Mouse (Mus musculus): ENCODE data around the gene Slfn14.

DNA sequence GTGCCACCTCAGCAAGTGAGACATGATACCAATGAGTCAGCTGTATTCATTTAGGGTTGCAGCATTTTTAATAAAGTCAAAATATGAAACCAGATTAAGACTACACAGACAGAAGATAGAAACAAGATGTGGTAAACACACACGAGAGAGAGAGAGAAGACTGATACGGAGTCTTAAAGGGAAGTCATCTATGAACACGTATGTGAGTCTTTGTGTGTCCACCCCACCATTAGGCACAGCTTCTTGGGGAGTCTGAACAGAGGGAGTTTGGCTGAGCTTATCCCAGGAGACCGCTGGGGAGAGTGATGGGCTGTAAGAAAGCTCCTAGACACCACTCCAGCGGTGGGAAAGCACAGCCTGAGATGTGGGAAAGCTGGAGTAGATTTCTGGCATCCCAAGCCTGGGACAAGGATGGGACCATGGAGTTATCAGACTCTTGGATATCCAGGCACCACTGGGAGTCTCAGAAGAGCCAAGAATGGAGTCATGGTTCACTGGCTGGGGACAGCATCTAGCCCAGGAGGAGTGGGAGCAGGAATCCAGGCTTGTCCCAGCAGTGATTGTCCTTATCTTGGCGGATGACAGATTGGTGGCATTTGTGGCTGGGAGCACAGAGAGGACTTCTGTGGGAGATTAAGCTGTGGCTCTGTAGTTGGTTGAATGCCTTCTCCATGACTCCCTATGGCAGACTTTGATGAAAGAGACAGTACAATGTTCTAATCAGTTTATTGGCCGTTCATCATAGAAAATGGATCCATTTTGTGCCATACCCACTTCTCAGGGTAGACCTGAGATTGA is 58.4 kb downstream of the Slfn14 start:
- TF ChIP-seq CTCF (IDR thresholded peaks at IDR 0.05 in 2 of 3, conservative IDR thresholded peaks at IDR 0.05 in 1 of 3; ENCODE audit: control insufficient read depth in 1 of 3, insufficient read depth in 1 of 3, low read depth in 2 of 3, low read length in 3 of 3, poor library complexity in 1 of 3, severe bottlenecking in 1 of 3): no peak
- no peak for TF ChIP-seq CHD2 (IDR thresholded peaks at IDR 0.05; ENCODE audit: low read length)
- no peak for TF ChIP-seq SIN3A (IDR thresholded peaks at IDR 0.05; ENCODE audit: low read length)
- TF ChIP-seq NRF1 (IDR thresholded peaks at IDR 0.05; ENCODE audit: insufficient read depth, low read depth, low read length, poor library complexity, severe bottlenecking): no peak
